Mouse (Mus musculus): ENCODE measurements around the gene Map3k7cl. TPM values are rescaled to one million over a fixed set of nuclear protein-coding genes. Genes with fewer than 3 reads are reported as not detected.

Map3k7cl gene
- polyA plus RNA-seq, 1 experiment from 2014 or later, result not detected

DNA sequence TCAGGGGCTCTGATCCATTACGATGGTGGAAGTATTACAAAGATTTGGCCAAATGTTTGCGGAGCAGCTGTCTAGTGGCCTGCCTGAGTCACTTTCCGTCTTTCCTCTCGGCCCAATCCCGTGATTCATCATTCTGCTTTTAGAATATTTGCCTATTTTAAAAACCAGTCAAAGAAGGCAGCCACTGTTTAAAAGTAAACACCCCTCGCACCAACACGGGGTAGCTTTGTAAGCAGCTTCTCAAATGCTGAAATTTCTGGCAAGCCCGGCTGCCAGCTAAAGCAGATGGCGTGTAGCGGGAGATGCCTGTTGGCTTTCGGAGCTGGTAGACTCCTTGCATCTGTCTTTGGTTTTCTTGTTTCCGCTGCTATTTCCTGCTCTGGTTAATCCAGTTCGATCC lies 14.4 kb downstream of the Map3k7cl start:
- 73% methylated on average over 13 of the region's 13 CpGs for WGBS
- Histone ChIP-seq H3K27ac (0 out of 2 replicates have a peak overlapping the region, but pooled peaks have one; percentile 4), H3K27me3 (no peaks in the 10 kb centered on the region), H3K4me1 (replicated peaks) (no peaks in the 10 kb centered on the region), H3K9ac (replicated peaks) (no peak overlapping the region), H3K9me3 (no peaks in the 10 kb centered on the region), H3K4me3 (replicated peaks) (no peak overlapping the region), H3K36me3 (no peaks in the 10 kb centered on the region), H3K4me2 (no peak overlapping the region)
- no peak for ATAC-seq (ENCODE audit: insufficient number of reproducible peaks, insufficient read depth, low FRiP score, low TSS enrichment, low read depth)

DNA sequence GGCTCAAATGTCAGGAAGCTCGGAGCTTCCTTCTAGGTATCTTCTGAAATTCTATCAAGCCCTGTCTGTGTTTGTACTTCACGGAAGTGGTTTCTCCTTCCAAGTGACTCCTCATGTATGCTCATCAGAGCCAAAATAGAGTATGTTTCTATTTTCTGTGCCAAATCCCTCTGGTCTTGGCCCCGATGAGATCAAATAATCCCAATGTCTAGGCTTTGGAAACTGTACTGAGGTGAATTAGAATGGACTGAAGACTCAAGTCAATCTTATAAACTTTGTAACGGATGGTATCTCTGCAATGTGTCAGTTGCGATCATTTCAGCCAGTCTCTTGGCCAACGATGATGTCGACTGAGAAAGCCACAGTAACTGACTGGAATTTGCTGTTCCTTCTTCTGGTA lies 15.1 kb downstream of the Map3k7cl start:
- Histone ChIP-seq H3K4me2 (no peak overlapping the region), H3K36me3 (no peaks in the 10 kb centered on the region), H3K27ac (0 out of 2 replicates have a peak overlapping the region, but pooled peaks have one; percentile 4), H3K4me3 (replicated peaks) (no peak overlapping the region), H3K27me3 (no peaks in the 10 kb centered on the region), H3K9me3 (no peaks in the 10 kb centered on the region), H3K9ac (replicated peaks) (no peak overlapping the region), H3K4me1 (replicated peaks) (no peaks in the 10 kb centered on the region)
- WGBS, result 89% methylated on average over 7 of the region's 7 CpGs
- ATAC-seq (ENCODE audit: insufficient number of reproducible peaks, insufficient read depth, low FRiP score, low TSS enrichment, low read depth), result no peak

DNA sequence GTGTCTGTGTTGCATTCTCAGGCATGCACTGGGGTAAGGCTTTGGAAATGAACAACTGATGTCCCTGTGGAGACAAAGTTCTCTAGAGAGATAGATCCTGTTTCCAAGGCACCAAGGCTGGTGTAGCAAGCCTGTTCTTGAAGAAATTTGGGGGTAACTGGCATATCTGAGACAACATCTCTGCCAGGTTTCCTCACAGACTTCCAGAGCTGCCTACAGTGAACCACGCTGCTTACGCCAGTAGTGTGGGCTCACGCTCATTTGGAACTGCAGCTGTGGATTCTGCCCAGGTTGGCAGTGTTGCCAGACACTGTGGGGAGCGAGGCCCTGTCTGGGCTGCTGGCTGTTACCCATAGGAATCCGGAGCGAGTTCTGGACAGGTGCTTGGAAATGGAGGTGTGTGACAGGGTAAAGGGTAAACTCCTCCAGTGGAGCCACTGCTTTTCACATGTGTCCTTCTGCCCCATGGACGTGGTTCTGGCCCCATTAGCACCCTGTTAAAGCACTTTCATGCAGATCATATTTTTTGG lies 16.5 kb downstream of the Map3k7cl start:
- WGBS, result 87% methylated on average over 7 of the region's 7 CpGs
- no peak overlapping the region for H3K27ac ChIP-seq
- H3K4me1 ChIP-seq (replicated peaks), result no peaks in the 10 kb centered on the region
- H3K27me3 ChIP-seq, result no peaks in the 10 kb centered on the region
- no peaks in the 10 kb centered on the region for H3K9me3 ChIP-seq
- H3K4me2 ChIP-seq, result no peak overlapping the region
- H3K9ac ChIP-seq (replicated peaks), result no peak overlapping the region
- H3K4me3 ChIP-seq (replicated peaks), result no peak overlapping the region
- no peak for ATAC-seq (ENCODE audit: insufficient number of reproducible peaks, insufficient read depth, low FRiP score, low TSS enrichment, low read depth)
- H3K36me3 ChIP-seq, result no peaks in the 10 kb centered on the region

DNA sequence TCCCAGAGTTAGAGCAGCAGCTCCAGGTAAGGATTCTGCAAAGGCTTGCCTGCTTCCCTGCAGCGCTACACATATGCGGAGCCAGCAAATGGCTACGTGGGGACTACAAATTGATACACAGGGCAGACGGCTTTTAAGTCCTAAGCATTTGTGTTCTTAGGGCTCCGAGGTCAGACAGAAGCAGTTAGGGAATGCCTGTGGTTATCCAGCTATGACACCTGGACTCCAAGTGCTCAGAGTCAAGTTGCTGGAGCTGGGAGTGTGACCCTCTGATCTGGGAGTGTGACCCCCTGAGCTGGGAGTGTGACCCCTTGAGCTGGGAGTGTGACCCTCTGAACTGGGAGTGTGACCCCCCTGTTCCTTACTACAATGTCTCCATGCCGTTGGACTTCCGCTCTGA lies 17.2 kb downstream of the Map3k7cl start:
- Histone ChIP-seq H3K36me3 (no peaks in the 10 kb centered on the region), H3K4me3 (replicated peaks) (no peak overlapping the region), H3K4me1 (replicated peaks) (no peaks in the 10 kb centered on the region), H3K27me3 (no peaks in the 10 kb centered on the region), H3K9ac (replicated peaks) (no peak overlapping the region), H3K4me2 (no peak overlapping the region), H3K9me3 (no peaks in the 10 kb centered on the region), H3K27ac (no peak overlapping the region)
- WGBS, result 69% methylated on average over 7 of the region's 7 CpGs
- ATAC-seq (ENCODE audit: insufficient number of reproducible peaks, insufficient read depth, low FRiP score, low TSS enrichment, low read depth), result no peak

DNA sequence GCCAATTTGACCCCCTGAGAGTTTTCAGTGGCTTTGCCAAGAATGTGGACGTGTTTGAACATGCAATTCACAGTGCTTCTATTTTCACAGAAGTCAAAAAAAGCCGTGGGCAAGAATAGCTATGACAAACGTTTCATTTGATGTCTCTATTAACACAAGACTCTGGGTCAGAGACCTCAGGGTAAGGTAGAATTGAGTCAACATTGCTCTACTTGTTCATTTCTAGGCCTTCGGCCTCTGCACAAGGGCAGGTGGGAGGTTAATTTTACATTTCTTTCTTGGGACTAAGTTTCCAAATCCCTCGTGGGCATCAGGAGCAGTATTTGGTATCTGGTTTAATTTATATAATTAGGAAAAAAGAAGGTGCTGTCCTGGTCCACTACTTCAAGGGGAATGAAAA lies 20.3 kb downstream of the Map3k7cl start:
- Histone ChIP-seq H3K9me3 (no peaks in the 10 kb centered on the region), H3K9ac (replicated peaks) (no peak overlapping the region), H3K4me1 (replicated peaks) (no peaks in the 10 kb centered on the region), H3K36me3 (no peaks in the 10 kb centered on the region), H3K4me2 (no peak overlapping the region), H3K27ac (no peak overlapping the region), H3K27me3 (no peaks in the 10 kb centered on the region), H3K4me3 (replicated peaks) (no peak overlapping the region)
- 66% methylated on average over 5 of the region's 5 CpGs for whole genome bisulfite sequencing
- no peak for ATAC-seq (ENCODE audit: insufficient number of reproducible peaks, insufficient read depth, low FRiP score, low TSS enrichment, low read depth)

DNA sequence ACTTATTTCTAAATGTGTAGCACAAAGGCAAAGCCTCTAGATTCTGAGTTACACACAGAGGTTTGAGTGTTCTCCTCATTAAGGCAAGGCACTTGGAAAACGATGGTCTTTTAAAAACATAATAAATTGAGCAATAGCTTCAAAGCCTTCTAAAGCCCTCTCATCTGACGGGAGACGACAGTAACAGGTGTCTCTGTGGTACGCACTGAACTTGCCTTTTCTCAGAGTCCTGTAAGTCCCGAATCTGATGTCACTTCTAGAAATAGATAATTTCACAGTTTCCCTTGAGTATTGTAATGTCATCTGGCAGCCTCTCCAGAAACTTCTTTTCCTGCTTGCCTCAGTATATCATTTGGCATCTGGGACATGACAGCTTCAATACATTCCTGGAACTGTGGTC lies 21.0 kb downstream of the Map3k7cl start:
- 50% methylated on average over 5 of the region's 5 CpGs for WGBS
- Histone ChIP-seq H3K4me1 (replicated peaks) (no peaks in the 10 kb centered on the region), H3K4me2 (no peak overlapping the region), H3K4me3 (replicated peaks) (no peak overlapping the region), H3K9ac (replicated peaks) (no peak overlapping the region), H3K27ac (no peak overlapping the region), H3K9me3 (no peaks in the 10 kb centered on the region), H3K27me3 (no peaks in the 10 kb centered on the region), H3K36me3 (no peaks in the 10 kb centered on the region)
- no peak for ATAC-seq (ENCODE audit: insufficient number of reproducible peaks, insufficient read depth, low FRiP score, low TSS enrichment, low read depth)

DNA sequence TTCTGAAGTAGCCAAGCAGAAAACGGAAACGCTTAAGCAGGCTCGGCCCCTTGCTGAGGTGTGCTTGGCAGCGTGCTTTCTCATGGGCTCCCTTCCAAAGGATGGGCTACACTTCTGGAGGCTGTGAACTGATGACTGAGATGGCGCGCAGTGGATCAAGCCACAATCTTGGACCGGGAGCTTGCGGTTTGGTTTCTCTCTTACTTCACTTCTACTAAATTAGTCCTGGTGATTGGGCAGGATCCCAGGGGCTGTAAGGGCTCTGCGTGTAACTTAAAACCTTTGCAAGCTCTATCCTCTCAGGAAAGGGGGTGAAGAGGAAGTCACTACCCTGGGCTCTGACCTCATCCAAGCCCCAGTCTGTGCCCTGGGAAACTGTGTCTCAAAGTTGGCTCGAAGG lies 22.5 kb downstream of the Map3k7cl start:
- 70% methylated on average over 10 of the region's 10 CpGs for WGBS
- H3K9me3 ChIP-seq, result no peaks in the 10 kb centered on the region
- no peak overlapping the region for H3K27ac ChIP-seq
- no peaks in the 10 kb centered on the region for H3K36me3 ChIP-seq
- no peak for ATAC-seq (ENCODE audit: insufficient number of reproducible peaks, insufficient read depth, low FRiP score, low TSS enrichment, low read depth)
- no peak overlapping the region for H3K4me2 ChIP-seq
- H3K9ac ChIP-seq (replicated peaks), result no peak overlapping the region
- H3K4me1 ChIP-seq (replicated peaks), result no peaks in the 10 kb centered on the region
- no peak overlapping the region for H3K4me3 ChIP-seq (replicated peaks)
- no peaks in the 10 kb centered on the region for H3K27me3 ChIP-seq

DNA sequence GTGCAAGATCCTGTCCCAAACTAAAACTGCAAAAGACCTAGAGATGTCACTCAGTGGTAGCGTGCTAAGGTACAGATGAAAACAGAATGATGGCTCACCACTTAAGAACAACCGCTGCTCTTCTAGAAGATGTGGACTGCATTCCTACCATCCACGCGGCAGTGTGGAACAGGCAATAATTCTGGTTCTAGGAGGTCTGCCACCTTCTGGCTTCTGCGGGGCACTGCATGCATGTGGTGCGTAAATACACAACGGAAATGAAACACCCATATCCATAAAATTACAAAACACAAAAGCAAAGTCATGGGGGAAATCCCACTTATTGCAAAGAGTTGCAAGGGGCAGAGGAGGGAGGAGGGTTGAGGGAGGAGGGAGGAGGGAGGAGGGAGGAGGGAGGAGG lies 25.8 kb downstream of the Map3k7cl start:
- H3K4me3 ChIP-seq (replicated peaks), result no peak overlapping the region
- H3K36me3 ChIP-seq, result no peaks in the 10 kb centered on the region
- no peaks in the 10 kb centered on the region for H3K27me3 ChIP-seq
- no peak overlapping the region for H3K27ac ChIP-seq
- WGBS, result 85% methylated on average over 7 of the region's 7 CpGs
- no peaks in the 10 kb centered on the region for H3K4me1 ChIP-seq (replicated peaks)
- no peak overlapping the region for H3K4me2 ChIP-seq
- ATAC-seq (ENCODE audit: insufficient number of reproducible peaks, insufficient read depth, low FRiP score, low TSS enrichment, low read depth), result no peak
- H3K9ac ChIP-seq (replicated peaks), result no peak overlapping the region
- no peaks in the 10 kb centered on the region for H3K9me3 ChIP-seq

DNA sequence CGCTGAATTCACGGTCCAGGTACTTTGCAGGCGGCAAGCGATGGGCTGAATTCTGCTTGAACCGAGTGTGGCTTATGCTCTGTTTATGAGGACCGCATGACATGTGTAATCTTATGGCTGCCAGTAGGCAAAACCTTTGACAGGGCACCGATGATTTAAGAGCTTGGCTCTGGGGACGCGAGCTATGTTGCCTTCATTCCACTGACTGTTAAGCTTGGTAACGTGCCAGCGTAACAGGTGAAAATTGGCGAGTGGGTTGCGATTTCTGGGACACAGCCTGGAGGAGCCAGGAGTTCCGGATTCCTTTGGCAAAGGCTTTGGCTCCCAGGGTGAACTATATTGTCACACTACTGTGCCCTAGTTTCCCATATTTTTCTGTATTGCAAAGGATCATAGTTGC lies 26.3 kb downstream of the Map3k7cl start:
- Histone ChIP-seq H3K4me3 (replicated peaks) (no peak overlapping the region), H3K27ac (no peak overlapping the region), H3K36me3 (no peaks in the 10 kb centered on the region), H3K9me3 (no peaks in the 10 kb centered on the region), H3K9ac (replicated peaks) (no peak overlapping the region), H3K4me2 (no peak overlapping the region), H3K4me1 (replicated peaks) (no peaks in the 10 kb centered on the region), H3K27me3 (no peaks in the 10 kb centered on the region)
- 82% methylated on average over 14 of the region's 14 CpGs for WGBS
- ATAC-seq (ENCODE audit: insufficient number of reproducible peaks, insufficient read depth, low FRiP score, low TSS enrichment, low read depth), result no peak

DNA sequence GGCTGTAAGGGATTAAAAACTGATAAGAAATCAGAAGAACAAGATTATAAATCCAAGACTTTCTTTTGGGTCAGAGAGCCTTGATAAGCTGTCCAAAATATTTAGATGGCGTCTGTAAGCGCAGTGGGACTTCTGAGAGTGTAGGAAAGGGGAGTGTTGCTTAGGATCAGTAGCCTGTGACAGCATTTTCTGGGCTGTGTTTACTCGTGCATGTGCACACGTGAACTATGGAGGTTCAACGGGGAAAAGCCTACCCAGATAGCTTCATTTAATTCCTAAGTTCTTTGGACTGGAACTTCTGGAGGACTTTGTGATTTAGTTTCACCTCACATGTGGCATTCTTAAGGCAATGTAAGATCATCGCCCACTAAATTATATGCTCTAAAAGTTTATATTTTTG lies 29.6 kb downstream of the Map3k7cl start:
- Histone ChIP-seq H3K9me3 (no peaks in the 10 kb centered on the region), H3K36me3 (no peaks in the 10 kb centered on the region), H3K4me3 (replicated peaks) (no peak overlapping the region), H3K27me3 (no peaks in the 10 kb centered on the region), H3K9ac (replicated peaks) (no peak overlapping the region), H3K4me1 (replicated peaks) (no peaks in the 10 kb centered on the region), H3K4me2 (no peak overlapping the region), H3K27ac (no peak overlapping the region)
- 87% methylated on average over 6 of the region's 6 CpGs for WGBS
- no peak for ATAC-seq (ENCODE audit: insufficient number of reproducible peaks, insufficient read depth, low FRiP score, low TSS enrichment, low read depth)

DNA sequence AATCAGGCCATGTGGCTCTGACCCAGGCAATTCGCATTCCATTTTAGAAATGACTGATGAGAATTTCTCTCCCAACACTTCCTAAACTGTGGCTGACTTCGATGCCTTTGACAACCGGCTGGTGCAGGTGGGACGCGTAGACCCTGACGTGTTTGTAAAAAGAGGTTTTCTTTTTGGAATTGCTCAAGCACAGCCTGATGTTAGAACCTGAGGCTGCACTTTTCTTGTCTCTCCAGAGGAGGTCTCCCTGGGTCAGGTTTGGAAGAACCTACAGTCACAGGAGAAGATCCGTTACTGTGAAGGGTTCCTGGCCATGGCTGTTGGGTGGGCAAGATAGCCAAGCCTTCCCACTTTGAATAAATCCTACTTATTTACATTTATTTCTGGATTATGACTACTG lies 31.5 kb downstream of the Map3k7cl start:
- Histone ChIP-seq H3K27ac (no peak overlapping the region), H3K9ac (replicated peaks) (no peak overlapping the region), H3K4me2 (no peak overlapping the region), H3K4me3 (replicated peaks) (no peak overlapping the region), H3K4me1 (replicated peaks) (no peaks in the 10 kb centered on the region), H3K36me3 (no peaks in the 10 kb centered on the region), H3K9me3 (no peaks in the 10 kb centered on the region), H3K27me3 (no peaks in the 10 kb centered on the region)
- ATAC-seq (ENCODE audit: insufficient number of reproducible peaks, insufficient read depth, low FRiP score, low TSS enrichment, low read depth), result no peak
- WGBS, result 80% methylated on average over 7 of the region's 7 CpGs

DNA sequence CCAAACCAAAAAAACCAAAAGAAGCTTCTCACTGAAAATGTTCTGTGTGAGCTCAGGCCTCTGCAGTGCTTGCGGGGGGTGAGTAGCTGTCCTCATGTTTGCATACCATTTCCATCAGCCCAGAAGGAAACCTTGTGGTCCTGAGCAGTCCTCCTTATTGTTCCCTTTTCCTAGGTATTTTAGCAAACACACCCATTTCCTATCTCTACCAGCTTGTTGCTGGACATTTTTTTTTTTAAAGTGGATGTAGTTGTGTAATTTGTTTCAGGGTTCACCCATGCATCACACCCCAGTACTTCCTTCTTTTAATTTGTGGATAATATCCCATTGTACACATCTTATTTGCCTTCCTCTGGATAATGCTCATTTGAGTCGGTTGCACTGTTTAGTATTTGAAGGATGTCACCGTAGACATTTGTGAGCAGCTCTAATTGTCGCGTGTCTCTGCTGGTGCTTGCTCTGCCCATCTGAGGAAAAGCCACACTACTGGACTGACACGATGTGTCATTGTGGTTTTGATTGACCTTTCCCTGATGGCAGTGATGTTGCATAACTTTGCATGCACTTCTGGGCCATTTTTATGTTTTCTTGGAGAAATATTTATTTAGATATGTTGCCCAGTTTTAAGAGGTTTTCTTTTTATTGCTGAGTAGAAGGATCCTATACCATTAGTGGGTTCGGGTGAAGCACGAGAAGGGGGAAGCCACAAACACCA lies 32.6 kb downstream of the Map3k7cl start:
- ATAC-seq (ENCODE audit: insufficient number of reproducible peaks, insufficient read depth, low FRiP score, low TSS enrichment, low read depth), result no peak

More for the DNA sequence above, 32.6 kb downstream of the Map3k7cl start:
- H3K4me1 ChIP-seq (replicated peaks), result no peaks in the 10 kb centered on the region
- WGBS, result 90% methylated on average over 8 of the region's 8 CpGs
- H3K4me2 ChIP-seq, result no peak overlapping the region
- H3K36me3 ChIP-seq, result no peaks in the 10 kb centered on the region
- H3K27me3 ChIP-seq, result no peaks in the 10 kb centered on the region
- H3K4me3 ChIP-seq (replicated peaks), result no peak overlapping the region
- no peaks in the 10 kb centered on the region for H3K9me3 ChIP-seq
- H3K9ac ChIP-seq (replicated peaks), result no peak overlapping the region
- no peak overlapping the region for H3K27ac ChIP-seq

Data from limb, embryonic 12.5 days (tissue).